Mouse (Mus musculus): ENCODE measurements around the gene 6030468B19Rik.

DNA sequence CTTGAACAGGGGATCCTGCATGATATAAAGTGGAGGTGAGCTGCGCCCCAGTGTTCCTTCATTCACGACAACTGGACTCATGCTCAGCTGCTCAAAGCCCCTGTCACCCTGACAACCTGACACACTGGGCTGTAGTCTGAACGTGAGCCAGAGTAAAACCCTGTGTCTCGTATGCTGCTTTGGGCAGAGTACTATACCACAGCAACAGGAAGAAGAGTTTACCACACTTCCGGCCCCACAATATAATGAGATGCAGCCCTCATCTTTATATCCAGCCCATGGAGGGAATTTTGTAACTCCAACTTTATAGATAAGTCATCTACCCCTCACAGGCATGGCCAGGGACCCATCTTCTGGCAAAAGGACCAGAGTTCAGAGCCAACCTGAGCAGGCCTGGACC is 20.3 kb upstream of the 6030468B19Rik start:
- no peak for TF ChIP-seq ZNF384 (IDR thresholded peaks at IDR 0.05; ENCODE audit: low read depth, low read length)
- no peak for TF ChIP-seq HCFC1 (IDR thresholded peaks at IDR 0.05; ENCODE audit: borderline replicate concordance, insufficient read depth, low read length)
